Mouse (Mus musculus) adrenal gland, postnatal 25 days (tissue): ENCODE measurements around the gene Mrpl41. TPM values are rescaled to one million over a fixed set of nuclear protein-coding genes. Genes with fewer than 3 reads are reported as not detected.
A peak's percentile ranks its signal among the peaks of the same experiment; 100 is the strongest.
"Not testable (repeated sequence)": the region's sequence is repeated elsewhere in the genome, so short reads cannot be mapped to it uniquely, and the experiment has no call there.

Experiments used
- DNase-seq: peaks from one replicate; pipeline ENCODE4 v3.0.0; 2021; ENCODE audit warnings: mixed read lengths
- long read RNA-seq: library from polyadenylated mRNA; stranded (forward); transcript quantifications from one replicate; pipeline ENCODE4 v2.0.0, GENCODE M21; 2021
- total RNA-seq: library from RNA; stranded (reverse); gene quantifications from 2 replicates; pipeline ENCODE4 v1.2.3, GENCODE M21; 2021

Mrpl41 gene
- total RNA-seq: 87.6 and 101 TPM in 2 replicates
- long read RNA-seq, transcript Mrpl41-201 (2 exons, 776 nt): major isoform, 62 of 66 reads
- long read RNA-seq, partial matches to known transcripts: 0 of 66 reads
- long read RNA-seq, other reads (novel, unspliced or antisense): 4 of 66 reads

DNA sequence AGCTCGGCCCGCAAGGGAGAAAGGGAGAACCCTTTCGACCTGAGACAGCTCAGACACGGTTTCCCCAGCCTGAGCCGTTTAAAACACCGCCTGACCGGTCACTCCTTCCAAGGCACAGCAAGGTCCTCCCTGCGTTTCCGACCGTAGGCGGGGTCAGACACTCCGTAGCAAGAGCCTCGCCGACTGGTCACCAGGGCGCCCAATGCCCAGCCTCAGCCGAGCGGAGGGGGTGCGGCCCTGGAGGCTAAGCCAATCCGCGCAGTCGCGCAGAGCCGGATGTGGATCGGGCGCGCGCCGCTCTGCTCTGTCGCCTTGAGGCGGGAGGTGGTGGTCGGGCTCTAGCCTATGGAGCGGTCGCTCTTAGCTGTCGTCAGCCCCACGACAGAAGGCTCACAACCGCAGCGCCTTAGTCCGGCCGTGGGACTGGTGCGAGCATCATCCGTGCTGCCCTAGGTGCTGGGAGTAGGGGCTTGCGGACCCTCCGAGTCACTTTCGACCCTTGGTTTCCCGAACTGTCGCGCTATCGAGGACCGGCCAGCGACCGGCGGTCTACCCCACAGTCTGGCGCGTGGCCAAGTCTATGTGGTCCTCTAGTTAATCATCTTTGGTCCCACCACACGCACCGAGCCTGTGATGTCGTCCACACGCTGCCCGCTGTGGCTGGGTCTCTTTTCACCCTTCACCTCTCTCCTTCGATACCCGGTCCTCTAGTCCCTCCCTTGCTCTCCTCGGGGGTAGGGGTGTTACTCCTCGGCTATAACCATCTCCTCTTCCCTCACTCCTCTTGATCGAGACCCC lies at the start of gene Mrpl41:
TSS of gene Mrpl41 (minus strand) at position 193 of the 798 bp plus-strand sequence.
- peak; percentile 97 for DNase-seq

DNA sequence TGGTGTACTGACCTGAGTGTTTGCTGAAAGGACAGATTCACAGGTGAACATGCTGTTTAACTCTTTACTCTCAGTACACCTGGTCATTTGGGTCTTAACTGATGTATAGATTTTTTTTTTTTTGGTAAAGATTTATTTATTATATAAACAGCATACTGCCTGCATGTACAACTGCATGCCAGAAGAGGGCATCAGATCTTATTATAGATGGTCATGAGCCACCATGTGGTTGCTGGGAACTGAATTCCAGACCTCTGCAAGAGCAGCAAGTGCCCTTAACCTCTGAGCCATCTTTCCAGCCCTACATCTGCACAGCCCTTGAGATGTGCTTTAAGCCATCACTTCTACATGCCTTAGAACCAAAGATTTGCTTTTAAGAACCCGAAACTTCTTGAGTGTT lies 47.8 kb upstream of the Mrpl41 start:
- no peak for DNase-seq

DNA sequence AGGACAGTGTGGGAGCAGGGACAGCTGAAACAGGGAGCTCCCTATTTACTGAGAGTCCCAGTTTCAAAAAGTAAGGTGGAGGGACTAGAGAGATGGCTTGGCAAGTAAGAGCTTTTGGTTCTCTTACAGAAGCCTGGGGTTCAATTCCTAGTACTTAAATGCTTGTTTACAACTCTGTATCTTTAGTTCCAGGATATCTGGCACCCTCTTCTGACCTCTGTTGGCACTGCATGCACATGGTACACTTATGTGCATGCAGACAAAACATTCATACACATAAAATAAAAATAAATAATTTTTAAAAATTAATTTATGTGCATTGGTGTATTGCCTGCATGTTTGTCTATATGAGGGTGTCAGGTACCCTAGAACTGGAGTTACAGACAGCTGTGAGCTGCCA lies 33.4 kb upstream of the Mrpl41 start:
- DNase-seq: no peak

DNA sequence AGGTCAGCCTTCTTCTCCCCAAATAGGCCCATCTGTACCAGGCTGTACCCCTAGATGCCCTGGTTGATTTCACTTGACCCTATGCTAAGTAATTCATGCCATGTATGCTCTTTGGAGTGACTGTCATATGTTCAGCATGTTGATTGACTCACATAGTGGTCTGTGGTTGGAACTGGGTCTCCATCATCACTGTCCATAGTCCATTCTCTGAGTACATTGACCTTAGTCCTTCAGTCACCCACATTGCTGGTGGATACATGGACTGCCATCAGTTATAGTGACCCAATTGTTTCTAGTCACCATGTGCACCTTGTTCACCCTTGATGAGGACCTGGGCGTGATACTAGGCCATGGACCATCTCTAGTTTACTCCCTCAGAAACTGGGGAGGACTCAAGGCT lies 31.9 kb upstream of the Mrpl41 start:
- DNase-seq: no peak

DNA sequence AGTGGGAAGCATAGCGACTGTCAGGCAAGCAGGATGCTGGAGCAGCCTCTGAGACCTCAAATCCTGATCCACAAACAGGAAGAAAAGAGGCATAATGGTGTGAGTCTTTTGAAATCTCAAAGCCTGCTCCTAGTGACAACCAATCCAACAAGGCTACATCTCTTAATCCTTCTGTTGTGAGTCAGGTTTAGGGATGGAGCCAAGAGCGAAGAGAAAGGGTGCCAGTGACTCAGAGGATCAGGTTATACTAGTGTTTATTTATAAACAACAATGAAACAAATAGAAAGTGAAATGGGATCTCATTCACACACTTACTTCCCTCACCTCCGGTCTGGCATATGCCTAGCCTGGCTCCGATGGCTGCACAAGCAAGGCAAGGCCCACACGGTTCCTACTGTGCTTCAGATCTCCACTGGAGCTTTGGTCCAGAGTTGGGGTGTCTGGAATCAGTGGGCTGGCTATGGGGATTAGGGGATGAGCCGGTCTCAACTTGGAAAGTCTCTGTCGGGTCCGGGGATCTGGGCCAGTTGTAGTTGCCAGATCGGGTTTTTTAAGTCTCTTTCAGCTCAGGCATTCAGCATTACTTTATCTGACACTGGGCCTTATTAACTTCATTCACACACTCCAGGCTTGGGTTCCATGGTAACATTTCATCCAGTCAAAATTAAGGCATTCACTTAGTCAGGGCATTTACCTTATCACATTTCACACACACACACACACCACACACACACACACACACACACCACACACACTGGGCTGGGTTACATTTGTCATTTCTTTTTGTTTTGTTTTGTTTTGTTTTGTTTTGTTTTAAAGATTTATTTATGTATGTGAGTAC lies 29.3 kb upstream of the Mrpl41 start:
- DNase-seq: no peak

DNA sequence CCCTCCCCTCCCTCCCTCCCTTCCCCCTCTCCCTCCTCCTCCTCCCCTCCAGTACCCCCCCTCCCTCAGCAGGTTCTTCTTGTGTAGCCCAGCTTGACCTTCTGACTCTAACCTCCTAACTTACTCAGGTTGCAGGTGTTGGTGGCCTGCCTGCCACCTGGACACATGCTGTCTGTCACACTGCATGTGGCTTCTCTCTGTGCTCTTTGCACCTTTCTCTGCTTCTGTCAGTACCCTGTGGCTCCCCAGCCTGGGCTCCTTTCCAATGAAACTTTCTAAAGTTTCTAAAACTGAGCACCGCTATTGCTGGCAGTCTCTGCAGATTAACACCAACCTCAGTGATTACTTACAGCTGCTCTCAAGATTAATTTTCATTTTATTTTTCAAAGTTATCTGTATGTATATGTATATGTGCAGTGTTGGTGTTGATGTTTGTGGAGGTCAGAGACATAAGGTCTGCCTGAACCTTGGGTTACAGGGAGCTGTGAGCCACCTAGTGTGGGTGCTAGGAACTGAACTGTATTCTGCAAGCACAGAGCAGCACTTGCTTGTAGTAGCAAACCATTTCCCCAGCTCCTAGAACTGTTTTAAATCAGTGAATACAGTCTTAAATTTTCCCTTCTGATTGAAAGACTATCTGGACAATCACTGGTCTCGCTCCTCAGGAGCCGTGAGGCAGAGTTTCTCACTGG lies 25.8 kb upstream of the Mrpl41 start:
- peak; percentile 51 for DNase-seq

DNA sequence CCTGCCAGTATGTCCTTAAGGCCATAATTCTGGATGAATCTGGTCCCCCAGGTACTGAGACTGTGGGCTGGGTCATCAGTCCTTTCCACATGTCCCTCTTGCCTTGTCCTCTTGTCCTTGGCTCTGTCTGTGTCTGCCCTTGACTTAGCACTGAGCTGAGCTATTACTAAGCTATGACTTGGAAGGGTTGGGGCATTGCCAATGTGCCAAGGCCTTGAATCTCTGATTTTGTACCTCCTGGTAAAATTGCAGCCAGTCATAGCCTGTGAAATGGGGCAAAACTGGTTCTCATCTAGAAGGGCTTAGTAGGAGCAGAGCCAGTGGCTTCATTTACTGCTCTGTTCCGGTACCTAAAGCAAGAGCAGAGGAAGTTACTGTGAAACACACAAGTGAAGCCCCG lies 21.6 kb upstream of the Mrpl41 start:
- DNase-seq: peak; percentile 80

DNA sequence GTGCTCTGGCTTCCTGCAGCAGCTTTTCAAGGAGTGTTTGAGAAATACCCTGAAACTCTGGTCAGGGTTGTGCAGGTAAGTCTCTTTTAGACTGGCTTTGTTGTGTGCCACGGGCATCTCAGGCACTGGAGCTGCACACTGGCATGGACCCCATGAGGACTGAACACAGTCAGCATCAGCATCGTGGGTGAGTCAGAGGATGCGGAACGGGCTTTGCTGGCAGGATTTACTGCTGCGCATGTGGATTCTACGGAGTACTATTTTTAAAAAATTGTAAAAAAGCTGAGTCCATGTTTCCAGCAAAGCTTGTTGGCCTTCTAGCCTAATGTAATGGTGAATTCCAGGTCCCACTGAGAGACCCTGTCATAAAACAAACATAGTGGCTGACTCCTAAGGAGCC lies 20.4 kb upstream of the Mrpl41 start:
- peak; percentile 51 for DNase-seq

DNA sequence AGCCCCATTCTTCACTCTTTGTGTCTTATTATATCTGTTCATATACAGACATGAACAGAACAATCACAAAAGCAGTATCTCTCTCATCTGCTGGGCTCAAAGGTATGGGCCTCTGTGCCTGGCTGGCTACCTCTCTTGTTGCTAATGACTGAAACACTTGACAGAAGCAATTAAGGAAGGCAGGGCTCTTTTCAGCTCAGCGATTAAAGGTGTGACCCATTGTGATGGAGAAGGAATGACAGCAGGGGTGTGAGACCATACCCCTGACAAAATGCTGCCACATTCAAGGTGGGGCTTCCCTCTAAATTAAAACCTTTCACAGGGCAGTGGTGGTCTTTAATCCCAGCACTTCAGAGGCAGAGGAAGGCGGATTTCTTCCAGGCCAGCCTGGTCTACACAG lies 12.9 kb upstream of the Mrpl41 start:
- DNase-seq: no peak

DNA sequence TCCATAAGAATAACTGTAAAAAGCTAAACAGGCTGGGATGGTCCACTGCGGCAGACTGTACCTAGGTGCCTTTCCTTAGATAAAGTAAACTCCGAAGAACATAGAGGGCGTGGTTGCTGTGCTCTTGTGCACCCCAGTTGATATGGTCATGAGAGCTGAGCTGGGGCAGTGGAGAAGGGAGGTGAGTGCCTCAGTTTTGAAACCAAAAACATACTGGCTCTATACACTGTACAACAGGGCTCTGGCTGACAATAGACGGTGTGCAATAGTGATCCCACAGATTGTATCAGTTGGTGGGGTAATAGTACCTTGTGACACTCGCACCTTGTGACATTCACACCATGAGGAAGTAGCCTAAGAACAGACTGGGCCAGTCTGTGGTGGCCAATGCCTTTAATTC lies 2.1 kb upstream of the Mrpl41 start:
- no peak for DNase-seq

DNA sequence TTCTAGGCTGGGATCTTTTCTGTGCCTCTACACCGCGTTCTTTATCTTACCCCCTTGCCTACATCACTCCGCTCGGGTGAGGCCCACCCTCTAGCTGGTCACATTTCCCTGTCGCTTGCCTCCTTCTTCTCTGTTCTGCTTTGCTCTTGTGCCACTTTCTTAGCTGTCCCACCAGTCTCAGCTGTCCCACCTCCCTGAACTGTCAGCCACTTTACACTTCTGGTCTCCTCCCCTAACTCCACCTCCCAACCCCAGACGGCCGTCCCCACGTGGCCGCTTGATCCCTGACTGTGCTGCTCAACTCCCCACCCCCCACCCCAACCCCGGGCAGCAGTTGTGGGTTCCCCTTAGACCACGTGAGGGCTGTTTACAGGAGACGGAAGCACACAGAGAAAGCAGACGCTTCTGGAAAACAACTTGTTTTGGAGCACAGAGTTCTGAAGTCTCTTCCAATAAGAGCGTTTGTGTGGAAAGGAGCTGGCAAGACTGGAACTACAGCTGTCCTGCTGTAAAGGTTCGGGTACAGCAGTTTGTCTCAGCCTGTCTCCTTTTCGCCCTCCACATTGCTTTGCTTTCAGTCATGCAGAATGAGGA lies 903 bp upstream of the Mrpl41 start, which contains the start of gene Pnpla7:
TSS of gene Pnpla7 (plus strand) at position 330 of the 594 bp plus-strand sequence.
- peak; percentile 81 for DNase-seq

DNA sequence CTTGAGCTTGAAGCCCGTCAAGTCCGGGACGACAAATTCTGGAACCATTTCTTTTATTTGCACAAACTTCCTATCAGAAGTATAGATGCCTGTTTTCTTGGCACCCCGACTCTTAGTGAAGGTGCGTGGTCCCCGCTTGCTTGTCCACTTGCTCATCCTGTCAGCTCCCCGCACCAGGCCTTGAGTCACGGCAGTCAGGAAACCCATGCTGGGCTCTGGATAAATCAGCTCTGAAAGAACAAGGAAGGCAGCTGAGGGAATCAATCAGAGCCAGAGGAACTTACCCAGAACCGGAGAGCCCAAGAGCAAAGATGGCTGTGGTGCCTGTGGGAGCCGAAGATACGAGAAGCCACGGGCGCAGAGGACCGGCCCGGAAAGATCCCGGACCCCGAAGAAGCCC lies 446 bp downstream of the Mrpl41 start:
- DNase-seq: peak; percentile 33

DNA sequence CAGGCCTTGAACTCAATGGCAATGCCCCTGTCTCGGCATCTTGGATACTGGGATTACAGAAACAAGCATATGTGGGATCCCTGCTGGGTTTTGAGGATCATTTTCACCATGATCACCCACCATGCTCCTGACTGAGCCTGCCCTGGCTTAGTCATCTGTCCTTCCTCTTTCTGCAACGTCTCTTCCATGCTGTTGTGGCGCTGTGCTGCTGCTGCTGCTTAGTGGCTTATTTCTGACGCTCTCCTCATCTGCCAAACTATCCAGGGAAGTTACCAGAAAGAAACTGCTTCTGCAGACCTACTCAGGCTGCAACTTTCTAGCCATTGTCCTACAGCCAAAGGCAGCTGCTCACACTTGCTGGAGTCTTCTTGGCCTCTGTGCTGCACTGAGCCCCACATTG lies 4.5 kb downstream of the Mrpl41 start:
- no peak for DNase-seq

DNA sequence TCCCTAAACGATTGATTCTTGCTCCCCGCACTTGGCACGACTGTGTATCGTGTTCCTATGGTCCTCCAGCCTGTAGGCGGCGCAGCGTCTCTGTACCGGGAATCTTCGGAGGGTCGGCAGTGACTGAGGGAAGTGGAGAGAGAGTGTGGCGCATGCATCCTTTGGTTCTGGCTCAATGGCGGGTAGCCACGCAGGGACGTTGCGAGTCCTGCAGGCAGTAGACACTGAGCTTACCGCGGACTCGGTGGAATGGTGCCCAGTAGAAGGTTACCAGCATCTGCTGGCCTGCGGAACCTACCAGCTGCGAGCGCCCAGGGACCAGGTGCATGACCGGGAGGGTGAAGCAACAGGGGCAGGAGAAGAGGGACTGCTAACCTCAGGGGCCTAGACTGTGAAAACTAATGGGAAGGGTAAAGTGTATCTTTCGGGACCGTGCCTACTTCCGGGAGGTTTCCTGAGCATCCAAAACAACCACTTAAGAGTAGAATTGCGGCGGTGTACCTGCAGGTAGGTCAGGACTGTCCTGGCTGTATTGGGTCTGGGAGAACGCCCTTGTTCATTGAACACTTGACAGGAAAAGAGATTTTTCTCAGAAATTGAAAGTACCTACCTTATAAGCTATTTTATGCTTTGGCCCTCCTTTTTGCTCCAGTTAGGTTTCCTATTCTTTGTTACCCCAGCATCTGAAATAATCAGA lies 12.4 kb downstream of the Mrpl41 start, which contains the start of gene Dph7:
TSS of gene Dph7 (plus strand) at position 97 of the 697 bp plus-strand sequence.
- peak; percentile 85 for DNase-seq

DNA sequence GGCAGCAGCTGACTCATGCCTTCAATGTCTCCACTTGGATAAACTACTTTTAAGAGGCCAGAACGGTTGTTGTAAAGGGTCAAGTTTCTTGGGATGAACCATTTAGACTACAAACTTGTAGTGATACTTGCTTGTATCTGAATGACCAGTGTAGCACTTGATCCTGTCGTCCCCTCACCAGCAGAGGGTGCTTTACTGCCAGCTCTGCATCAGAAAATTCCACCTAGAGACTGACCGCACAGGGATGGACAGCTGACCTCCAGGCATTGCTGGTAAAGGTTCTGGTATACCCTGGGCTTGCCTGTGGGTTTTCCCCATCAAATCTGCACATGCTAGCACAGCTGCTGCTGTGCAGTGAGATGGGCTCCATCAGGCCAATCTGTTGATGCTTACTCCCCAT lies 14.0 kb downstream of the Mrpl41 start:
- peak; percentile 32 for DNase-seq

DNA sequence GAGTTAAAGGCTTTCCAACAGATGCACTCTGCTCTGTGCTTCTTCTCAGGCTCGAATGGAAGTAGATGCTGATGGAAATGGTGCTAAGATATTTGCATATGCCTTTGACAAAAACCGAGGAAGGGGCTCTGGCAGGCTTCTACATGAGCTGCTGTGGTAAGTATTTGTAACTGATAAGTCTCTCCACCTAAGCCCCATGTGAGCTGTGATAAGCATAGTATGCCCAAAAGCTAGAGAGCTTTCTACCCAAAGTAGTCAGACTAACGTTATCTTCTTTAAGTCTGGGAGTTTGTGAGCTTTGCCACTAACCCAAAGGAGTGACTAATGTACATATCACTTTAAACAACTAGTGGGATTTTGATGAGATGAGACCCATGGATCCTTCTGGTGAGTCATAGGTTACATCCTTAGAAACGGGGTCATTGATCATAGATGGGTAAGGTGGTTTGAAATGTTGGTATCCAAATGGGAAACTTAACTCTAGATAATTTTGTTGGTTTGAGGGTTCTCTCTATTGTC lies 22.3 kb downstream of the Mrpl41 start:
- DNase-seq: no peak

DNA sequence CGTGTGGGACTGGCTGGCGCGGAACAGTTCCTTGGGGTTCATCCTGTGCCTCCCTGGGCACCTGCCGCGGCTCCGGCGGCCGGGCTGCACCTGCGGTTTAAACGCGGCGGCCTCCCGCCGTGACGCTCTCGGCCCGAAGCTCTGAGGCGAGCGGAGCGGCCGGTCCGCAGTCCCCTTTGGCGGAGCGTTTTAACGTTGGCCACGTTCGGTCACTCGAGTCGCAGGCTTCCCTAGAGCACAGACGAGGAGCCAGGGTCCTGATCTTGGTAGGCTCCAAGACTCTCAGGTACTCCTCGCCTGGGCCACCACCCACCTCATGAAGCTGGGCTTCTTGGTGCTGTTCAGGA lies 24.7 kb downstream of the Mrpl41 start:
- peak; percentile 29 for DNase-seq

DNA sequence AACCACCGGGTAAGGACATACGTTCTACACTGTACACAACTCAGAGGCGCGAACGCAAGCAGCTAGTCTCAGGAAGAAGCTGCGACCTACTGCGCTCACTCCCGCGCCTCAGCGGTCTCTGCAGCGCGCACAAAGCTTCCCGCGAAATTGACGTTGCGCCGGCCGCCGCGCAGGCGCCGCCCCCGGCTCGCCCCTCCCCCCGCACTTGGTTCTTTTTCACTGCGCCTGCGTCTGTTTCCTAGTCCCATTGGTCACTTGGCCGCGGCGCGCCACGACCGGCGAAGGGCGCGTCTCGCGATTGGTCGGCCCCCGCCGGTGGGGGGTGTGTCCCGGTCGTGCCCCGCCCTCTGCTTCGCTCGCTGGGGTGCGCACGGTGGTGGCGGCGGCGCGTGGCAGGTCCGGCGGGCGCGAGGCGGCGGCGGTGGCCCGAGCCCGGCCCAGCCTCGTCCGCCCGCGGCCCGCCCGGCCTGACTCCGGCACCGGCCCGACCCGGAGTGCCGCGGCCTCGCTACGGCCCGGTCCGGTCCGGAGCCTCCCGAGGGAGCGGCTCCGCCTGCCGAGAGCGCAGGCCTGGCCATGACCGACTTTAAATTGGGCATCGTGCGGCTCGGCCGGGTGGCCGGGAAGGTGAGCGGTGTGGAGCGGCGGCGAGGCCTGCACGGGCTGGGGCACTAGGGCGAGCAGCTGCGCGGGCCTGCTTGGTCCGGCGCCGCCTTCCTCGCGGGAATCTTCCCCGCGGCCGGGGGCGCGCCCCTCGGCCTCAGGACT lies 25.3 kb downstream of the Mrpl41 start, which contains the start of gene Zmynd19:
TSS of gene Zmynd19 (plus strand) at position 372 of the 768 bp plus-strand sequence.
- DNase-seq: peak; percentile 99

DNA sequence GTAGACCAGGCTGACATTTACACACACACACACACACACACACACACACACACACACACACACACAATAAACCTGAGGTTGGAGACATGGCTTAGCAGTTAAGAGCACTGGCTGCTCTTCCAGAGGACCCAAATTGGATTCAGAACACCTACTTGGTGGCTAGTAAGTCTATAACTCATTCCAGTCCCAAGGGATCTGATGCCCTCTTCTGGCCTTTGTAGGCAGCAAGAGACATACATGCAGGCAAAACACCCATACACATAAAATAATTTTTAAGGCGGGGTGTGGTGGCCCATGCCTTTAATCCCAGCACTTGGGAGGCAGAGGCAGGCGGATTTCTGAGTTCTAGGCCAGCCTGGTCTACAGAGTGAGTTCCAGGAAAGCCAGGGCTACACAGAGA lies 30.6 kb downstream of the Mrpl41 start:
- DNase-seq: not testable (repeated sequence)

DNA sequence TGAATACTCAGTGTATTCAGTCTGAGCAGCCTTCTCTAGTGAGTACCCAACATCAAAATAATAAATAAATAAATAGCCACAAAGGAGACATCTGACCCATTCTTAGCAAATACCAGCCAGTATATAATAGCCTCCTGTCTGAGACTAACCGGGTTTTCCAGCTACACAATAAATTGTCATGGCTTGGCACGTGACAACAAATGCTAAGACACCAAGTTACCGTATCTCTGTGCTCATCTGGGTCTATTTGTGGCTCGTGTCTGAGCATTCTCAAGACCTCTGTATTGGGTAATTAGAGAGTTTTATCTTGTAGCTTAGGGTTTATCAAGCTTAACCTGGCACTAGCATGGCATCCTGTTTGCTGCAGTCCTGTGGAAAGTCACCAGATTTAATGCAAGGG lies 32.8 kb downstream of the Mrpl41 start:
- DNase-seq: no peak
